Mouse (Mus musculus) megakaryocyte, embryonic 14.5 days (primary cell): Measurements from ENCODE around the gene Calr4.

Experiments used
- FLI1 ChIP-seq: IDR thresholded peaks from 2 replicates; pipeline ENCODE4 v1.6.1; 2012; ENCODE audit warnings: low read length, inconsistent platforms, mixed read lengths
- GATA1 ChIP-seq: IDR thresholded peaks from 3 replicates; pipeline ENCODE4 v1.6.1; 2012; ENCODE audit warnings: mixed read lengths, low read length, inconsistent platforms, borderline replicate concordance

GRCm38 (mm10) chr4:109266744-109267143 is 32.5 kb downstream of the Calr4 start:
- TF ChIP-seq GATA1 = no peak
- no peak for TF ChIP-seq FLI1
